36 mouse cellular contexts compared by ENCODE assay signal in genomic region chr7:47195271-47195670, GRCm38 (mm10). TPM values are rescaled to one million over a fixed set of nuclear protein-coding genes. Genes with fewer than 3 reads are reported as not detected.
A peak's percentile ranks its signal among the peaks of the same experiment; 100 is the strongest.
DNase-seq lines count a peak whose midpoint lies in the region; ATAC-seq and TF ChIP-seq lines count a peak whose summit lies in the region.
"Had no signal": no experiment of that assay in that cellular context is flagged by ENCODE, and none has a peak within 500 bp of the region (broad histone marks: within the 10 kb centered on the region; RNA-seq: fewer than 3 reads in every experiment).

No protein-coding gene starts in this region.

- no peak overlapping the region for H3K4me2 ChIP-seq in hindbrain, postnatal 0 days (ENCODE audit: low read depth, low read length)
- no peak overlapping the region for H3K4me2 ChIP-seq in hindbrain, embryonic 11.5 days (replicated peaks; ENCODE audit: low read depth, low read length)
- H3K4me2 ChIP-seq: embryonic facial prominence, embryonic 13.5 days; forebrain, embryonic 13.5 days; heart, embryonic 12.5 days; heart, embryonic 15.5 days; hindbrain, embryonic 13.5 days had no signal

- ATAC-seq in hindbrain, postnatal 0 days, result no peak
- ATAC-seq in hindbrain, embryonic 11.5 days (ENCODE audit: low FRiP score), result no peak
- ATAC-seq in Patski, result no peak
- ATAC-seq in megakaryocyte progenitor cell, adult 5-6 weeks (replicated peaks; ENCODE audit: poor library complexity), result peak; percentile 65
- ATAC-seq in erythroblast, adult 5-6 weeks (replicated peaks; ENCODE audit: low FRiP score, poor library complexity, severe bottlenecking), result no peak
- ATAC-seq: CD4-positive, CD25-positive, alpha-beta regulatory T cell, adult 4 months; forebrain, embryonic 13.5 days; forebrain, embryonic 16.5 days; hindbrain, embryonic 16.5 days; inflammation-experienced regulatory T-cells, adult 6 months; intestine, embryonic 16.5 days had no signal

- no peak overlapping the region for H3K27ac ChIP-seq in hindbrain, postnatal 0 days
- no peak overlapping the region for H3K27ac ChIP-seq in hindbrain, embryonic 11.5 days (ENCODE audit: low read depth, low read length)
- H3K27ac ChIP-seq: embryonic facial prominence, embryonic 10.5 days; embryonic facial prominence, embryonic 13.5 days; forebrain, embryonic 10.5 days; forebrain, embryonic 13.5 days; heart, embryonic 15.5 days; hindbrain, embryonic 13.5 days had no signal

- no peaks in the 10 kb centered on the region for H3K4me1 ChIP-seq in hindbrain, postnatal 0 days (ENCODE audit: insufficient read depth, low read length)
- no peaks in the 10 kb centered on the region for H3K4me1 ChIP-seq in hindbrain, embryonic 11.5 days (replicated peaks; ENCODE audit: control insufficient read depth, insufficient read depth, low read length)
- H3K4me1 ChIP-seq: embryonic facial prominence, embryonic 10.5 days; embryonic facial prominence, embryonic 13.5 days; forebrain, embryonic 10.5 days; forebrain, embryonic 13.5 days; heart, embryonic 12.5 days; heart, embryonic 15.5 days; hindbrain, embryonic 13.5 days had no signal

- H3K4me3 ChIP-seq in hindbrain, postnatal 0 days (ENCODE audit: low read length), result no peak overlapping the region
- H3K4me3 ChIP-seq in hindbrain, embryonic 11.5 days (ENCODE audit: low read depth, low read length), result no peak overlapping the region
- H3K4me3 ChIP-seq: embryonic facial prominence, embryonic 10.5 days; embryonic facial prominence, embryonic 13.5 days; forebrain, embryonic 10.5 days; forebrain, embryonic 13.5 days; heart, embryonic 12.5 days; heart, embryonic 15.5 days; hindbrain, embryonic 13.5 days had no signal

- no peak overlapping the region for H3K9ac ChIP-seq in hindbrain, postnatal 0 days (replicated peaks; ENCODE audit: low read length)
- no peak overlapping the region for H3K9ac ChIP-seq in hindbrain, embryonic 11.5 days (ENCODE audit: low read depth, low read length)
- H3K9ac ChIP-seq: embryonic facial prominence, embryonic 13.5 days; forebrain, embryonic 13.5 days; heart, embryonic 12.5 days; heart, embryonic 15.5 days; hindbrain, embryonic 13.5 days had no signal

- in situ Hi-C loops in Patski (cut with MboI; ENCODE audit: low pct_unique_long_range_greater_than_20kb), result no loop called here

- TF ChIP-seq CTCF in hindbrain, postnatal 0 days (IDR thresholded peaks at IDR 0.05; ENCODE audit: low read depth), result 0 out of 2 replicates have a peak, but pooled peaks have one; percentile 3
- TF ChIP-seq CTCF in Patski (IDR thresholded peaks at IDR 0.05), result peak; percentile 8

- 46% methylated on average over 1 of the region's 1 CpGs for WGBS in hindbrain, postnatal 0 days
- WGBS in hindbrain, embryonic 11.5 days, result 71% methylated on average over 1 of the region's 1 CpGs

- no peaks in the 10 kb centered on the region for H3K36me3 ChIP-seq in hindbrain, postnatal 0 days (ENCODE audit: insufficient read depth, low read length)
- H3K36me3 ChIP-seq in hindbrain, embryonic 11.5 days (ENCODE audit: control insufficient read depth, insufficient read depth, low read length), result no peaks in the 10 kb centered on the region
- H3K36me3 ChIP-seq: embryonic facial prominence, embryonic 10.5 days; embryonic facial prominence, embryonic 13.5 days; forebrain, embryonic 10.5 days; heart, embryonic 12.5 days; heart, embryonic 15.5 days; hindbrain, embryonic 13.5 days had no signal

- no peaks in the 10 kb centered on the region for H3K9me3 ChIP-seq in hindbrain, postnatal 0 days (ENCODE audit: low read length)
- no peaks in the 10 kb centered on the region for H3K9me3 ChIP-seq in hindbrain, embryonic 11.5 days (ENCODE audit: control insufficient read depth, low read length)
- H3K9me3 ChIP-seq: embryonic facial prominence, embryonic 13.5 days; forebrain, embryonic 13.5 days; hindbrain, embryonic 13.5 days had no signal

- H3K27me3 ChIP-seq in hindbrain, postnatal 0 days (ENCODE audit: insufficient read depth, low read length), result no peaks in the 10 kb centered on the region
- H3K27me3 ChIP-seq in hindbrain, embryonic 11.5 days (ENCODE audit: control insufficient read depth, insufficient read depth, low read length), result no peaks in the 10 kb centered on the region
- no peaks in the 10 kb centered on the region for H3K27me3 ChIP-seq in Patski
- H3K27me3 ChIP-seq: embryonic facial prominence, embryonic 13.5 days; forebrain, embryonic 13.5 days; heart, embryonic 12.5 days; heart, embryonic 15.5 days; hindbrain, embryonic 13.5 days had no signal

- no peak for DNase-seq in hindbrain, postnatal 0 days (ENCODE audit: low spot score)
- DNase-seq in hindbrain, embryonic 11.5 days (ENCODE audit: low spot score), result no peak
- peak; percentile 10 for DNase-seq in 416B (ENCODE audit: low read depth)
- DNase-seq in Patski (ENCODE audit: low read depth, low spot score), result no peak
- DNase-seq in layer of hippocampus, adult 9-11 months, result no peak
- DNase-seq: adrenal gland, postnatal 10 days; adrenal gland, postnatal 36 days; cerebellum, adult 11 months; cerebellum, adult 2 months; cerebellum, adult 9-11 months; cerebellum, postnatal 25 days; embryo, embryonic 11 days; gastrocnemius, postnatal 10 days; gastrocnemius, postnatal 36 days; heart, adult 18-20 months had no signal

- CTCF ChIA-PET in Patski (lab: Charles Lee), result no interaction called here

- POLR2A ChIA-PET in Patski (lab: Charles Lee), result no interaction called here

RNA-seq across cellular contexts. Expression of gene Mrgpra6, which starts 9.4 kb away (rescaled TPM):
- total RNA-seq in hindbrain, postnatal 0 days (2014; rRNA removed), result not detected in 2 replicates
- polyA plus RNA-seq in hindbrain, postnatal 0 days (2015; fragmentation: Nextera tagmentation; extraction: Ambion mirVana), result not detected in 2 replicates
- polyA plus RNA-seq in hindbrain, embryonic 11.5 days (2014; fragmentation: Nextera tagmentation; extraction: Ambion mirVana), result not detected in 2 replicates
- polyA plus RNA-seq in Patski (2021), result 0.05 TPM
- not detected in 2 replicates for total RNA-seq in megakaryocyte progenitor cell, adult 5-6 weeks (2015)
- not detected in 2 replicates for total RNA-seq in megakaryocyte progenitor cell, adult 5-6 weeks (2017)
- not detected in 2 replicates for total RNA-seq in erythroblast, adult 5-6 weeks (2015; ENCODE audit: low replicate concordance)
- total RNA-seq in erythroblast, adult 5-6 weeks (2017; ENCODE audit: low replicate concordance), result not detected in 2 replicates
- total RNA-seq: adrenal gland, adult 18-20 months; adrenal gland, postnatal 10 days; adrenal gland, postnatal 36 days; ES-E14; gastrocnemius, adult 18-20 months; gastrocnemius, postnatal 10 days; gastrocnemius, postnatal 36 days; heart, adult 18-20 months; heart, postnatal 25 days; hematopoietic stem cell, adult 5-6 weeks had no signal
- polyA plus RNA-seq: C2C12; CD4-positive, CD25-positive, alpha-beta regulatory T cell, adult 4 months; cerebellum, adult 2 months; cortical plate, adult 2 months; embryonic facial prominence, embryonic 10.5 days; embryonic facial prominence, embryonic 13.5 days; forebrain, embryonic 10.5 days; forebrain, embryonic 13.5 days; forebrain, embryonic 16.5 days; heart, embryonic 12.5 days; heart, embryonic 15.5 days; hindbrain, embryonic 13.5 days; hindbrain, embryonic 16.5 days; inflammation-experienced regulatory T-cells, adult 6 months; intestine, embryonic 16.5 days had no signal

RNA-seq across cellular contexts. Expression of gene Mrgpra9, which starts 57.4 kb away (rescaled TPM):
- not detected in 2 replicates for total RNA-seq in hindbrain, postnatal 0 days (2014; rRNA removed)
- not detected in 2 replicates for polyA plus RNA-seq in hindbrain, postnatal 0 days (2015; fragmentation: Nextera tagmentation; extraction: Ambion mirVana)
- not detected in 2 replicates for polyA plus RNA-seq in hindbrain, embryonic 11.5 days (2014; fragmentation: Nextera tagmentation; extraction: Ambion mirVana)
- not detected for polyA plus RNA-seq in Patski (2021)
- total RNA-seq in megakaryocyte progenitor cell, adult 5-6 weeks (2015), result not detected in 2 replicates
- not detected in 2 replicates for total RNA-seq in megakaryocyte progenitor cell, adult 5-6 weeks (2017)
- not detected in 2 replicates for total RNA-seq in erythroblast, adult 5-6 weeks (2015; ENCODE audit: low replicate concordance)
- total RNA-seq in erythroblast, adult 5-6 weeks (2017; ENCODE audit: low replicate concordance), result not detected in 2 replicates
- total RNA-seq: adrenal gland, adult 18-20 months; adrenal gland, postnatal 10 days; adrenal gland, postnatal 36 days; ES-E14; gastrocnemius, adult 18-20 months; gastrocnemius, postnatal 10 days; gastrocnemius, postnatal 36 days; heart, adult 18-20 months; heart, postnatal 25 days; hematopoietic stem cell, adult 5-6 weeks had no signal
- polyA plus RNA-seq: C2C12; CD4-positive, CD25-positive, alpha-beta regulatory T cell, adult 4 months; cerebellum, adult 2 months; cortical plate, adult 2 months; embryonic facial prominence, embryonic 10.5 days; forebrain, embryonic 10.5 days; forebrain, embryonic 13.5 days; forebrain, embryonic 16.5 days; heart, embryonic 12.5 days; heart, embryonic 15.5 days; hindbrain, embryonic 13.5 days; hindbrain, embryonic 16.5 days; inflammation-experienced regulatory T-cells, adult 6 months; intestine, embryonic 16.5 days had no signal
